Mouse (Mus musculus) brain, embryonic 18.5 days (tissue): ENCODE results near the gene Kcnc2.
A peak's percentile ranks its signal among the peaks of the same experiment; 100 is the strongest.
"Not testable (repeated sequence)": the region's sequence is repeated elsewhere in the genome, so short reads cannot be mapped to it uniquely, and the experiment has no call there.

Experiments used
- DNase-seq: peaks from one replicate; pipeline ENCODE4 v3.0.0-alpha.2; 2012; ENCODE audit warnings: low read depth, low spot score

Gene Kcnc2

GRCm38 (mm10) chr10:112270887-112271802 is at the start of gene Kcnc2:
TSS of gene Kcnc2 (plus strand) at chr10:112271121.
- DNase-seq: no peak

- DNase-seq: no peak
Observed at GRCm38 (mm10) chr10:112227073-112227472, 43.8 kb upstream of the Kcnc2 start.

DNA sequence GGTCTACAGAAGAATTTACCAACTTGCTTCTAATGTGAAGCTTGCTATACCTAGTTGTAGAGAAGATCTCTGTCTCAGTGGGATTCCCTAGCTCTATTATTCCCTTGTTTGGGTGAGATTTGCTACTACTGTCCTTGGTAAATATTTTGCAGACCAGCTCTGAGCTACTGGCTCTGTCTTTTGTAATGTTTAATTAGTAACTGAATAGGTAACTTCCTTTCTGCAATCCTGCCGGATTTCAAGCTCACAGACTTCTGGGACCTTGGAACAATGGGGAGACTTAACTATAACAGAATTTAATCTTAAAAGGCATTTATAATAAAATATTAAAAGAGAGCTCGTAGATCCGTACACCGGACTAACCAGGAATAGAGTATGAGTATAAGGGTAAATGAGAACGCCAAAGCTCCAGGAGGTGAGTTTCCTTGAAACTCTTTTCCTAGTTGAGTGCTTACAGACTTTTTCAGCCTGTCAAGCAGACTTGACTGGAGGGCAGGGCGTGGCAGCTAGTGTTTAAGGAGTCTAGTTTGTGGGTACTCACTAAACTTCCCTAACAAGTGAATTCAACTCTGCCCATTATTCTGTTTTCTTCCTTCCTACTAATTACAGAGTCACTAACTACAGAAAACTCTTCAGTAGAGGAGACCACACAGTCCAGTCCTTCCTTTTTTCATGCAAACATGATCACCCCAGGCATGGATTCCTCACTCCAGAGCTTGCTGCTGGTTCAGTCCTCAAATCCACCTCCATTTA is 41.7 kb upstream of the Kcnc2 start:
- not testable (repeated sequence) for DNase-seq

GRCm38 (mm10) chr10:112232733-112233132 is 38.2 kb upstream of the Kcnc2 start:
- DNase-seq: not testable (repeated sequence)

DNA sequence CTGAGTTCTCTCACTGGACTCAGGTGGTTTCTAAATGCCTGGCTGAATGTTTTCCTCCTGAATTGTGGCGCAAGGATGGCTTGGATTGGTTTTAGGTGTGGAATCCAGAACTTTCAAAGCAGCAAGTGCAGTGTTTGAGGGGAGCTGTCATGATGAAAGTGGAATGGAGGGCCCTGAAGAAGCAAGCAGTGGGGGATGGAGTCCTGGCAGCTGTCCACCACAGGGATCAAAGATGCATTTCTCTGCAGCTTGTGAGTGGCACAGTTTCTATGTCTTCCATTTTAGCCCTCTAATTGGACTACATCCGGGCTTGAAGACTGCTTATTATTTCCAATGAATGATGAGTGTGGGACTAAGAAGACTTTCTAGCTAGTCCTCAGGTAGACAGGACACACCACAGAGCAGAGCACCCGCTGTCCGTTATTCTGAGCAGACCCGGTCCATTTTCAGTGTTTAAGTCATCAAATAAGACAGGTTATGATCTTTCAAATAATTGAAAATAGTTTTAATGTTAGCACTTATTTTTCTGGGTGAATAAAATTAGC is 35.5 kb upstream of the Kcnc2 start:
- not testable (repeated sequence) for DNase-seq

- DNase-seq: no peak
Observed at GRCm38 (mm10) chr10:112248273-112248672, 22.6 kb upstream of the Kcnc2 start.

- DNase-seq: no peak
Observed at GRCm38 (mm10) chr10:112263467-112263866, 7.5 kb upstream of the Kcnc2 start.

- no peak for DNase-seq
Observed at GRCm38 (mm10) chr10:112269481-112269880, 1.4 kb upstream of the Kcnc2 start.

GRCm38 (mm10) chr10:112269939-112270781 is 761 bp upstream of the Kcnc2 start:
- DNase-seq: no peak

- no peak for DNase-seq
Observed at GRCm38 (mm10) chr10:112271803-112272165, 863 bp downstream of the Kcnc2 start.

DNA sequence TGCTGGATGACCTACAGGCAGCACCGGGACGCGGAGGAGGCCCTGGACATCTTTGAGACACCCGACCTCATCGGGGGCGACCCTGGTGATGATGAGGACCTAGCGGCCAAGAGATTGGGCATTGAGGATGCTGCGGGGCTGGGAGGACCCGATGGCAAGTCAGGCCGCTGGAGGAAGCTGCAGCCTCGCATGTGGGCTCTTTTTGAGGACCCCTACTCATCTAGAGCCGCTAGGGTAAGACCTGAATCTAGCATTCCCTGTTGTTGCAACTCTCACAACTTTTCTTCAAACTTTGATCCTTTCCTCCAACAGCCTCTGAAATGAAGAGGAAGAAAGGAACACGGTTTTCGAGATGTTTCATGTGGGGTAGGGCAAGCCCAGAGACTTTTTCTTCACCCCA is 1.2 kb downstream of the Kcnc2 start:
- DNase-seq: no peak

DNA sequence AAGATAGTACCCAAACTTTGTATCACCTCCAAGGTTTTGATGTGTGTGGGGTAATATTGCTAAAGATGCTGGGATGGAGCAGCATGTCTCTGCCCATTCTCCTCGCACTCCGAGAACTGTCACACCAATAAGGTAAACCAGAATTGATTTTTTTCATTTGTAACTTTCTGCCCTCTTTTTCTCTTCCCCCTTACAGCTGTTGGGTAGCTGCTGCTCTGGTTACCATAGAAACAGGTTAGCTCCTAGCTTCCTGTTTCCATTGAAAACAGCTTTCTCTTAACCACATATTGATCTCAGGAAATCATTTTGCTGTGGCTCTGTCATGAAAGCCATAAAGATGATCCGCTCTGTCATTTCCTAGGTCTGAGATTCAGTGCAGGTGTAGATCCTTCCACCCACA is 7.1 kb downstream of the Kcnc2 start:
- DNase-seq: no peak

DNA sequence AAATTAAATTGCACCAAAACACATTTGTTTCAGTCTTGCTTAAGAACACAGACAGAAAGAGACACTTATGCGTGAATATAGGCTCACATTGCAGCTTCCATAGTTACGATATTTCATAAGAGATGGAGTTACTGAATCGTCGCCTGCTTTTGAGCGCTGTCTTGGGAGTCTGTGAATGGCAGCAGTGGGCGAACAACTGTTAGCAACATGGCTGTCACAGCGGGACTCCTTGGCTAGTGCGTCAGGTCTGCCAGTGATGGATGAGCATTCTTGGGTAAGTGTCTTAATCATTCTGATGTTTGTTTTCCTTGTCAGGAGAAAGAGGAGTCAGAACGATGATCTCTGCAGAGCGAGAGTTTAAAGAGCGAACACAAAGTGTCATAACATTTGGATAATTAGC is 44.2 kb downstream of the Kcnc2 start:
- peak; percentile 2 for DNase-seq

DNA sequence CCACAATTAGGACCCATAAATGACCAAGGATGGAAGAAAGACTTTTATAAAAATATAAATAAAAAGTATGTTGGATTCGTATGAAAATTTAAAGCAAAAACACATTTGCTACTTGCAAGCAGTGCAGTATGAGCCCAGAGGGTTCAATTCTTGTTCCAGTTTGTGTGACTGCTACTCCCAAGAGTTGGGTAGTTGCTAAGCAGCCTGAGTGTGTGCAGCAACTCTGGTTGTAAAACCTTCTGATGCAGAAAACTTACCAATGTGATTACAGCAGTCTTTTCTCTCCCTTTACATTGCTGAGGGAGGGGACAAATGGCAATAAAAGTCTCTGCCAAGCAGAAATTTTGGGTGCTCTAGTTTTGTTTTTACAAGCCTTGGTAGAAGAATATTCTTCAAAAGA is 46.9 kb downstream of the Kcnc2 start:
- DNase-seq: no peak

GRCm38 (mm10) chr10:112357669-112358362 is 86.9 kb downstream of the Kcnc2 start:
- no peak for DNase-seq

DNA sequence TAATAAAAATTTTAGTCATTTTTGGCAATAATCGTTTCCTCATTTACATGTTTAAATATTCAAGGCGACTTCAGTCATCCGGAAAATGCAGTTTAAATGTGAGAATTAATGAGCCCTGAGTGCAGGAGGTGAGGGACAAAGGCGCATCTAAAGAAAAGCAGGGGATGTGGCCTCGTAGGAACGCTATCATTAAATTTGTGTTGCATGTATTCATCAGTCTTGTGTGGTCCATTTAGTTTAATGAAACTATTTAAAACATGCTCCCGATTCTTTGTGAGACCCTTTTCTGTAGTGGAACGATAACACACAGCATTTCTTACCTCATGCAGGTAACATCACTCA is 87.4 kb downstream of the Kcnc2 start:
- no peak for DNase-seq

- DNase-seq: no peak
Observed at GRCm38 (mm10) chr10:112360704-112361103, 89.8 kb downstream of the Kcnc2 start.

GRCm38 (mm10) chr10:112368369-112368768 is 97.4 kb downstream of the Kcnc2 start:
- DNase-seq: no peak

- no peak for DNase-seq
Observed at GRCm38 (mm10) chr10:112377163-112377562, 106.2 kb downstream of the Kcnc2 start.

DNA sequence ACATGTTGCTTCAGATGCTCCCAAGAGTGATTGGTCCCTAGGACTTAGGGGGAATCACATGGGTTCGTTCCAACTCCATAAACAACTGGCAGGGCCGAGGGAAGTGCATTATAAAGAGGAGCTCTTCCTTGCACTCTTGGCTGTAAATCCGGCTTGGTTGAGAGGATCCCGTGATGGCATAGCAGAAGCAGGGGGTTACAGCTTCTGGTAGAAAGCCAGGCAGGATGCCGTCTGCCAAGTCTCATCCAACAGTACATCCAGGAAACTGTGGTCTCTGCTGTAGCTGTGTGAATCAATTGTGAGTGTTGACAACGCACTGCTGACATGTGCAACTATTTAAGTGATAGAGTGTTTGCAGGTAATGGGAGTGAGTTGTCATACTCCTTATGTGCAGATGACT is 107.5 kb downstream of the Kcnc2 start:
- no peak for DNase-seq

DNA sequence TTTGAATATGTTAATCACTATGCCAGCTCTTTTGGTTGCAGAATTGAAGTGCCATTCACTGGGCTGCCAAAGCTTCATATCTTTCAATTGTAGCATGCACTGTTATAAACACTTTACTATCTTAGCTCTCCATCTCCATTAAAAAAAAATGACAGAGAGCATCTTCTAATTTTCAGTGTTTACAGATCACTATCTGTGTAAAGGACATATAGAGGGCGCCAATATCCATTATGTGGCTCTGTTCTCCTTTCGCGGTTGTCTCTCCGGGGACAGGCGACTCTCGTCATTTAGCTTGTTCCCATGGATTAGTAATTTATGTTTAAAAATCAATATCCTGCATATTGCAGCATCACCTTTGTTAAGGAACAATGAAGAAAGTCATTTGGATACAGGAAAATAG is 109.7 kb downstream of the Kcnc2 start:
- DNase-seq: no peak
